Mouse (Mus musculus) liver, embryonic 14.5 days (tissue): ENCODE data around the gene Mical2. TPM values are rescaled to one million over a fixed set of nuclear protein-coding genes. Genes with fewer than 3 reads are reported as not detected.

Experiments used
- ATAC-seq: fragments of 200-750 bp; cut with Nextera tagmentation; 2 replicates; pipeline ENCODE4 v1.8.0; 2017; ENCODE audit warnings: moderate number of reproducible peaks, mild to moderate bottlenecking, moderate library complexity; ENCODE audit not compliant: insufficient read depth
- DNase-seq, 3 experiments: peaks; one replicate each; pipeline ENCODE4 v3.0.0-alpha.2; 2012 to 2013; ENCODE audit warnings: low read depth in 3 of 3, low spot score in 3 of 3
- H3K27ac ChIP-seq: fragments of 300-500 bp; sonication (generic); 2 replicates; pipeline ENCODE4 v1.5.1; 2014; ENCODE audit warnings: moderate library complexity, mild to moderate bottlenecking, control low read depth, inconsistent platforms
- H3K27me3 ChIP-seq: fragments of 300-500 bp; sonication (generic); 2 replicates; pipeline ENCODE4 v1.6.1; 2014; ENCODE audit warnings: mild to moderate bottlenecking, low read length, moderate library complexity; ENCODE audit not compliant: control insufficient read depth, insufficient read depth
- H3K36me3 ChIP-seq: fragments of 300-500 bp; sonication (generic); replicated peaks from 2 replicates; pipeline ENCODE4 v1.6.1; 2014; ENCODE audit warnings: low read depth; ENCODE audit not compliant: control insufficient read depth, insufficient read depth
- H3K4me1 ChIP-seq, 2 experiments: fragments of 200-500 bp in 1 of 2; fragments of 300-500 bp in 1 of 2; sonication (generic) in 1 of 2; replicated peaks; 2 replicates each; pipeline ENCODE4 v1.6.1; 2012 to 2014; ENCODE audit warnings: antibody characterized with exemption in 1 of 2, inconsistent platforms in 1 of 2, low read length in 1 of 2; ENCODE audit not compliant: control insufficient read depth in 2 of 2, insufficient read depth in 2 of 2
- H3K4me2 ChIP-seq: fragments of 300-500 bp; sonication (generic); 2 replicates; pipeline ENCODE4 v1.6.1; 2014; ENCODE audit warnings: low read depth, mild to moderate bottlenecking, control low read depth, moderate library complexity
- H3K4me3 ChIP-seq, 2 experiments: fragments of 200-500 bp in 1 of 2; fragments of 300-500 bp in 1 of 2; sonication (generic) in 1 of 2; 2 replicates each; pipeline ENCODE4 v1.5.1; 2012 to 2014; ENCODE audit warnings: low read depth in 2 of 2, low read length in 2 of 2, mild to moderate bottlenecking in 2 of 2, control low read depth in 1 of 2, inconsistent platforms in 1 of 2, moderate library complexity in 1 of 2; ENCODE audit not compliant: insufficient read depth in 1 of 2
- H3K9ac ChIP-seq: fragments of 300-500 bp; sonication (generic); replicated peaks from 2 replicates; pipeline ENCODE4 v1.6.1; 2014; ENCODE audit warnings: mild to moderate bottlenecking, control low read depth, moderate library complexity
- H3K9me3 ChIP-seq: fragments of 300-500 bp; sonication (generic); 2 replicates; pipeline ENCODE4 v1.6.1; 2016; ENCODE audit warnings: low read length, mixed read lengths; ENCODE audit not compliant: control insufficient read depth
- CTCF ChIP-seq: IDR thresholded peaks from 2 replicates; pipeline ENCODE4 v1.5.1; 2016; ENCODE audit warnings: antibody characterized with exemption, low read depth, control low read depth
- EP300 ChIP-seq: IDR thresholded peaks from 2 replicates; pipeline ENCODE4 v1.6.1; 2016; ENCODE audit warnings: antibody characterized with exemption, low read depth
- WGBS: fragments of 180-500 bp; shearing (Covaris S2); extraction: QIAGEN DNeasy Blood & Tissue Kit; methylation state at CpG from one replicate; pipeline ENCODE4 v1.1.7; 2014; ENCODE audit not compliant: insufficient replicate concordance; 5-methylcytosine and 5-hydroxymethylcytosine counted together
- polyA plus RNA-seq, 2 experiments: library from polyadenylated mRNA; depleted of rRNA in 1 of 2; stranded (reverse) in 1 of 2; unstranded in 1 of 2; fragments of >200 nt; fragmentation: Nextera tagmentation in 1 of 2; extraction: Ambion mirVana in 1 of 2; gene quantifications; 2 replicates each; pipeline versions ENCODE4 v1.2.1 to v1.2.3; 2012 to 2014

Mical2 gene
- polyA plus RNA-seq, 2 experiments: 1.2 to 1.4 TPM

- no peak for TF ChIP-seq EP300
- TF ChIP-seq CTCF: no peak
- ATAC-seq: no peak
- H3K9ac ChIP-seq: no peak overlapping the region
- no peaks in the 10 kb centered on the region for H3K27me3 ChIP-seq
- no peaks in the 10 kb centered on the region for H3K9me3 ChIP-seq
- 60% methylated on average over 15 of the region's 15 CpGs for WGBS
- no peak overlapping the region for H3K4me3 ChIP-seq
- no peak for DNase-seq
- peaks cover 0 to 3% of the 10 kb centered on the region in 2 experiments; a peak in 1 of 4 replicates for H3K4me1 ChIP-seq
- H3K27ac ChIP-seq: no peak overlapping the region
- H3K36me3 ChIP-seq: no peaks in the 10 kb centered on the region
- no peak overlapping the region for H3K4me2 ChIP-seq
Observed at GRCm38 (mm10) chr7:112268761-112269425, 43.2 kb downstream of the Mical2 start.

- H3K9ac ChIP-seq: no peak overlapping the region
- H3K27me3 ChIP-seq: no peaks in the 10 kb centered on the region
- no peaks in the 10 kb centered on the region for H3K36me3 ChIP-seq
- H3K27ac ChIP-seq: no peak overlapping the region
- WGBS: 49% methylated on average over 5 of the region's 5 CpGs
- TF ChIP-seq CTCF (no peak), EP300 (no peak)
- no peaks in the 10 kb centered on the region for H3K9me3 ChIP-seq
- H3K4me3 ChIP-seq: no peak overlapping the region
- H3K4me1 ChIP-seq: peaks cover 0 to 5% of the 10 kb centered on the region in 2 experiments; a peak in 1 of 4 replicates
- H3K4me2 ChIP-seq: no peak overlapping the region
- no peak for ATAC-seq
- DNase-seq: no peak
Observed at GRCm38 (mm10) chr7:112270870-112271269, 45.2 kb downstream of the Mical2 start.

- DNase-seq: no peak
- Histone ChIP-seq H3K27ac (no peak overlapping the region), H3K9me3 (no peaks in the 10 kb centered on the region), H3K27me3 (no peaks in the 10 kb centered on the region), H3K9ac (no peak overlapping the region), H3K4me2 (no peak overlapping the region), H3K36me3 (no peaks in the 10 kb centered on the region), H3K4me3 (no peak overlapping the region), H3K4me1 (peaks cover 0 to 9% of the 10 kb centered on the region in 2 experiments; a peak in 2 of 4 replicates)
- WGBS: 59% methylated on average over 3 of the region's 3 CpGs
- no peak for ATAC-seq
- TF ChIP-seq EP300 (no peak), CTCF (no peak)
Observed at GRCm38 (mm10) chr7:112271627-112272026, 46.0 kb downstream of the Mical2 start.

- no peaks in the 10 kb centered on the region for H3K27me3 ChIP-seq
- no peaks in the 10 kb centered on the region for H3K36me3 ChIP-seq
- 65% methylated on average over 5 of the region's 5 CpGs for WGBS
- no peak overlapping the region for H3K9ac ChIP-seq
- peaks cover 0 to 11% of the 10 kb centered on the region in 2 experiments; a peak in 2 of 4 replicates for H3K4me1 ChIP-seq
- TF ChIP-seq EP300 (no peak), CTCF (no peak)
- H3K9me3 ChIP-seq: no peaks in the 10 kb centered on the region
- H3K4me2 ChIP-seq: no peak overlapping the region
- DNase-seq: no peak
- no peak for ATAC-seq
- no peak overlapping the region for H3K4me3 ChIP-seq
- no peak overlapping the region for H3K27ac ChIP-seq
Observed at GRCm38 (mm10) chr7:112272692-112273091, 47.0 kb downstream of the Mical2 start.

- H3K4me2 ChIP-seq: no peak overlapping the region
- 58% methylated on average over 6 of the region's 6 CpGs for WGBS
- H3K4me3 ChIP-seq: no peak overlapping the region
- TF ChIP-seq EP300: no peak
- no peak for TF ChIP-seq CTCF
- H3K4me1 ChIP-seq: peaks cover 0 to 14% of the 10 kb centered on the region in 2 experiments; a peak in 2 of 4 replicates
- H3K27me3 ChIP-seq: no peaks in the 10 kb centered on the region
- H3K9me3 ChIP-seq: no peaks in the 10 kb centered on the region
- DNase-seq (no peak), ATAC-seq (no peak)
- no peak overlapping the region for H3K9ac ChIP-seq
- no peaks in the 10 kb centered on the region for H3K36me3 ChIP-seq
- H3K27ac ChIP-seq: no peak overlapping the region
Observed at GRCm38 (mm10) chr7:112273451-112273850, 47.8 kb downstream of the Mical2 start.
